Mouse (Mus musculus): ENCODE measurements around the gene Krt87. TPM values are rescaled to one million over a fixed set of nuclear protein-coding genes. Genes with fewer than 3 reads are reported as not detected.
A peak's percentile ranks its signal among the peaks of the same experiment; 100 is the strongest.

Krt87 gene
- total RNA-seq, 1 experiment = not detected

GRCm38 (mm10) chr15:101482056-101482455 lies 43.5 kb upstream of the Krt87 start:
- Histone ChIP-seq H3K4me3 (ENCODE audit: insufficient read depth in 1 of 2, low read depth in 1 of 2, low read length in 2 of 2, poor library complexity in 1 of 2, severe bottlenecking in 1 of 2) (no peak overlapping the region), H3K36me3 (ENCODE audit: control insufficient read depth, insufficient read depth, low read length, poor library complexity, severe bottlenecking) (no peaks in the 10 kb centered on the region), H3K9me3 (ENCODE audit: control insufficient read depth, insufficient read depth, low read depth, low read length) (no peaks in the 10 kb centered on the region), H3K9ac (ENCODE audit: insufficient read depth, low read depth, low read length, poor library complexity, severe bottlenecking) (no peak overlapping the region), H3K4me1 (ENCODE audit: control insufficient read depth in 2 of 2, insufficient read depth in 2 of 2, low read length in 2 of 2, poor library complexity in 1 of 2) (no peaks in the 10 kb centered on the region), H3K27ac (ENCODE audit: insufficient read depth, low read depth, low read length, poor library complexity, severe bottlenecking) (no peak overlapping the region)
- TF ChIP-seq CHD2 (IDR thresholded peaks at IDR 0.05; ENCODE audit: low read depth, low read length) (no peak), MAFK (IDR thresholded peaks at IDR 0.05; ENCODE audit: insufficient read depth, low read depth, low read length) (no peak), ZC3H11A (IDR thresholded peaks at IDR 0.05; ENCODE audit: borderline replicate concordance, low read depth, low read length) (no peak), ZNF384 (IDR thresholded peaks at IDR 0.05; ENCODE audit: low read depth, low read length) (no peak), HCFC1 (IDR thresholded peaks at IDR 0.05; ENCODE audit: borderline replicate concordance, insufficient read depth, low read length) (no peak)
- in situ Hi-C loops (cut with MboI; ENCODE audit: low sequenced_read_pairs in 2 of 2, unreplicated experiment in 2 of 2) = no loop called here
- DNase-seq (ENCODE audit: low read depth, low spot score) = no peak

DNA sequence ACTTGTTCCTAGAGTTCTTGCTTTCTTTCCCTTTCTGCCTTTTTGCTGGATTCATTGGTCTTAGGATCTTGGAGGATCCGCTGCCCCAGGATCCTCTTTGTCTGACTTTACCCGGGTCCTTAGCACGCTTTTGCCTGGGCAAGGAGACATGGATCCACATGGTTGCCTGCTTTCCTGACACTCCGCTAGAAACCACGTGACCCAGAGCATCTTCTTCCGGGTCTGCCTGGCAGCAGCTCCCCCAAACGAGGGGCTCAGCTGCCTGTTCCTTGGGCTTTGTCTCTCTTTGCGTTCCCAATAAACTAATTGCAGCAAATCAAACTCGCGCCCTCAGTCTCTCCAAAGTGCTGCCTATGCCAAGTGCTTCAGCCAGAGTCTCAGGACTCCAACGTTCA lies 41.1 kb upstream of the Krt87 start:
- TF ChIP-seq HCFC1 (IDR thresholded peaks at IDR 0.05; ENCODE audit: borderline replicate concordance, insufficient read depth, low read length) = no peak
- TF ChIP-seq MAFK (IDR thresholded peaks at IDR 0.05; ENCODE audit: insufficient read depth, low read depth, low read length) = no peak
- TF ChIP-seq ZNF384 (IDR thresholded peaks at IDR 0.05; ENCODE audit: low read depth, low read length) = no peak
- no peak for TF ChIP-seq CHD2 (IDR thresholded peaks at IDR 0.05; ENCODE audit: low read depth, low read length)
- TF ChIP-seq ZC3H11A (IDR thresholded peaks at IDR 0.05; ENCODE audit: borderline replicate concordance, low read depth, low read length) = no peak
- Histone ChIP-seq H3K4me3 (ENCODE audit: insufficient read depth in 1 of 2, low read depth in 1 of 2, low read length in 2 of 2, poor library complexity in 1 of 2, severe bottlenecking in 1 of 2) (no peak overlapping the region), H3K27ac (ENCODE audit: insufficient read depth, low read depth, low read length, poor library complexity, severe bottlenecking) (no peak overlapping the region), H3K4me1 (ENCODE audit: control insufficient read depth in 2 of 2, insufficient read depth in 2 of 2, low read length in 2 of 2, poor library complexity in 1 of 2) (no peaks in the 10 kb centered on the region), H3K9me3 (ENCODE audit: control insufficient read depth, insufficient read depth, low read depth, low read length) (no peaks in the 10 kb centered on the region), H3K36me3 (ENCODE audit: control insufficient read depth, insufficient read depth, low read length, poor library complexity, severe bottlenecking) (no peaks in the 10 kb centered on the region), H3K9ac (ENCODE audit: insufficient read depth, low read depth, low read length, poor library complexity, severe bottlenecking) (no peak overlapping the region)
- in situ Hi-C loops (cut with MboI; ENCODE audit: low sequenced_read_pairs in 2 of 2, unreplicated experiment in 2 of 2) = no loop called here
- DNase-seq (ENCODE audit: low read depth, low spot score) = no peak

GRCm38 (mm10) chr15:101479007-101479665 lies 40.5 kb upstream of the Krt87 start:
- no peaks in the 10 kb centered on the region for H3K4me1 ChIP-seq (ENCODE audit: control insufficient read depth in 2 of 2, insufficient read depth in 2 of 2, low read length in 2 of 2, poor library complexity in 1 of 2)
- in situ Hi-C loops (cut with MboI; ENCODE audit: low sequenced_read_pairs in 2 of 2, unreplicated experiment in 2 of 2) = no loop called here
- H3K9me3 ChIP-seq (ENCODE audit: control insufficient read depth, insufficient read depth, low read depth, low read length) = no peaks in the 10 kb centered on the region
- no peak overlapping the region for H3K4me3 ChIP-seq (ENCODE audit: insufficient read depth in 1 of 2, low read depth in 1 of 2, low read length in 2 of 2, poor library complexity in 1 of 2, severe bottlenecking in 1 of 2)
- no peak overlapping the region for H3K27ac ChIP-seq (ENCODE audit: insufficient read depth, low read depth, low read length, poor library complexity, severe bottlenecking)
- TF ChIP-seq HCFC1 (IDR thresholded peaks at IDR 0.05; ENCODE audit: borderline replicate concordance, insufficient read depth, low read length) = no peak
- TF ChIP-seq ZC3H11A (IDR thresholded peaks at IDR 0.05; ENCODE audit: borderline replicate concordance, low read depth, low read length) = no peak
- no peak for TF ChIP-seq MAFK (IDR thresholded peaks at IDR 0.05; ENCODE audit: insufficient read depth, low read depth, low read length)
- TF ChIP-seq ZNF384 (IDR thresholded peaks at IDR 0.05; ENCODE audit: low read depth, low read length) = no peak
- no peak for TF ChIP-seq CHD2 (IDR thresholded peaks at IDR 0.05; ENCODE audit: low read depth, low read length)
- no peak overlapping the region for H3K9ac ChIP-seq (ENCODE audit: insufficient read depth, low read depth, low read length, poor library complexity, severe bottlenecking)
- H3K36me3 ChIP-seq (ENCODE audit: control insufficient read depth, insufficient read depth, low read length, poor library complexity, severe bottlenecking) = no peaks in the 10 kb centered on the region
- DNase-seq (ENCODE audit: low read depth, low spot score) = no peak

- Histone ChIP-seq H3K27ac (ENCODE audit: insufficient read depth, low read depth, low read length, poor library complexity, severe bottlenecking) (no peak within 1 kb of the TSS), H3K9me3 (ENCODE audit: control insufficient read depth, insufficient read depth, low read depth, low read length) (no peaks in the 10 kb centered on the region), H3K4me1 (ENCODE audit: control insufficient read depth in 2 of 2, insufficient read depth in 2 of 2, low read length in 2 of 2, poor library complexity in 1 of 2) (no peaks in the 10 kb centered on the region), H3K36me3 (ENCODE audit: control insufficient read depth, insufficient read depth, low read length, poor library complexity, severe bottlenecking) (no peaks in the 10 kb centered on the region), H3K9ac (ENCODE audit: insufficient read depth, low read depth, low read length, poor library complexity, severe bottlenecking) (no peak within 1 kb of the TSS), H3K4me3 (ENCODE audit: insufficient read depth in 1 of 2, low read depth in 1 of 2, low read length in 2 of 2, poor library complexity in 1 of 2, severe bottlenecking in 1 of 2) (no peak within 1 kb of the TSS)
- peak; percentile 48 for DNase-seq (ENCODE audit: low read depth, low spot score)
- TF ChIP-seq ZNF384 (IDR thresholded peaks at IDR 0.05; ENCODE audit: low read depth, low read length) (peak; percentile 79; the same call in 1 of the 2 replicates), CHD2 (IDR thresholded peaks at IDR 0.05; ENCODE audit: low read depth, low read length) (no peak)
- in situ Hi-C loops (cut with MboI; ENCODE audit: low sequenced_read_pairs in 2 of 2, unreplicated experiment in 2 of 2) = no loop called here
Observed at GRCm38 (mm10) chr15:101472952-101473528, 34.4 kb upstream of the Krt87 start, which contains the start of gene Krt86. TSS of gene Krt86 (plus strand) at chr15:101473478.

Measured in ES-E14 (cell line).